Mouse (Mus musculus): ENCODE data around the gene Agr2.

The Agr2 gene

DNA sequence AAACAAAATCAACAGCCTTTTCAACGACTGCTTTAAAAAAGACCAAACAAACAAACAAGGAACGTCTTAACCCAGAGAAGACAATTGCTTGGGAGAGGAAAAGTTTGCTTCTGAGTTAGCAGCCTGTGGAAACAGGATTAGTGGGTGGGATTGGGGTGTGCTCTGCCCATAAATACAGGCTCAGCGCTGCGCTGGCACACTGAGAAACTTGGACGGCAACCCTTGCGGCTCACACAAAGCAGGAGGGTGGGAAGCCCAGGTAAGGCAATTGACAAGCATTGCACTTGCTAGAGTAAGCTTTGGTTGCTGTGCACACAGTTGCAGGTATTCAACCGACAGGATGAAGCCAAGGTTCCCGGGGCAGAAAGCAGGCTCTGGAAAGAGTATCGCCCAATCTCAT lies at the start of gene Agr2:
Gene Agr2, plus strand, starts transcription at position 197 of the 400 bp plus-strand sequence.
- DNase-seq: no peak

DNA sequence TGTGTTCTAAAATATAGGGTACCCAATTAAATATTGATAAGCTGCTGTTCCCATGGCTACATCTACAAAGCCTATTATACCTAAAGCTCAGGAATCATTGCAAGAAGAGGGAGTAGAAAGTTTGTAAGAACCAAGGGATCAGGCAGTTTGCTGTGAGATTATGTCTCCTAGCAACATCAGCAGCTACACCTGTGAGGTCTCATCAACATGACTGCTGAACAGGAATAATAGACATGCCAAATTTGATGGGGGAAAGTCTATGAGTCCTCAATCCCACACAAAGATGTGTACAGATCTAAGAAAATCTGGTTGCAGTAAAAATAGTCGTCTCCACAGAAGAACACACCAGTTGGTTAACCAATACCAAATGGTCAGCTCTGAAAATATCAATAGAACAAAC lies 41.0 kb upstream of the Agr2 start:
- peak; percentile 16 for DNase-seq

DNA sequence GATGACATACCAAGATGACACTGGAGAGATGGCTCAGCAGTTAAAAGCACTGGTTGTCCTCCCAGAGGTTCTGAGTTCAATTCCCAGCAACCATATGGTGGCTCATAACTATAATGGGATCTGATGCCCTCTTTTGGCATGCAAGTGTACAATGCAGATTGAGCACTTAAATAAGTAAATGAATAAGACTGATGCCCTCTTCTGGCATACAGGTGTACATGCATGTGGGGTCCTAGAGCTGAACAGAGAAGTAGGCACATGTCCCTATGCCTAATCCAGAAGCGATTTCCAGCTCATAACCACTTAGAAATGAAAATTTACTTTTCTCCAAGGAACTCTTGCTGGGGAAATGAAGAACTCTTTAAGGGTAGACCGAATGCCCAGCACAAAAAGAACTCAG lies 35.5 kb upstream of the Agr2 start:
- DNase-seq: no peak

DNA sequence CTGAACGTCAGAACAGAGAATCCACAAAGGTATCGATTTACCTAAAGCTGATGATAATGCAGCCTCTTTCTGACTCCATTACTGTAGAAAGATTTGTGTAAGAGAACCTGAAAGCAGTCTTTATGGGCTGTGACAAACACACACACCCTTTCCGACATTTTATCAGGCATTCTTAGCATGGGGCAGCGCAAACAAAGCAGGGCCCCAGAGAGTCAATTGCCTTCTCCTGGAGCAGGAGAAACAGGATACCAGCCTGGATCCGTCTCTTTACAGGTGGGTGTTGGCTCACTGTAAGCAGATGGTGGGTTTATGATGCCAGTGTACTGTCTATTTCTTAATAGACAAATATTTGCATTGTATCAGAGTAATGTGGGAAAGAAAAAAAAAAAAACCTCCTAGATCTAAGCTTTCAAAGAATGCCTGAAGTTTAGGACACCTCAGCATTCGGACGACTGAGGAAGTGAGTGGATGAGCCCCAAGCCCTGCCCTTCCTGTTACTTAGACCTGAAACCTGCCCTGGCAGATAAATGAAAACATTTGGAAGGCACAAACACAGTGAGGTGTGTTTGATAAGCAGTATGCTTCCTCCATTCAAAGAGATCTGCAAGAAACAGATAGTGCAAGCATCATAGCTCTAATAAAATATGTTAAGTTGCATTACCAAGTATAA lies 26.5 kb upstream of the Agr2 start:
- DNase-seq: no peak

DNA sequence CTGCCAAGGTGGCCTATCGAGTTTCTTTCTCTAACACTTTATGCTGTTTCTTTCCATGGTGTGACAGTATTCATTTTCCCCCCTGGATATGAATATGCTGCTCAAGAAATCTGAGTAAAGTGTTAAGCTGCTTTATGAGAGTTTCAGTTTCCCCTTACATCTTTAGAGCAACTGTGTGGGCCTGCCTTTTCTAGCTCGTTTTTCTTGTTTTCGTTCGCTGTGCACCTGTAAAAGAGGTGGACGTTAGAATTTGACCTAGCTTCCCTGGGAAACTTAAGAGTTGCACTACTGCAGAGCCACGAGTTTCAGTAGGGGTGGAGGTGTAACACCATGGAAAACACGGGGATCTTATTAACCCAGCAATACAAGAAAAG lies 26.0 kb upstream of the Agr2 start:
- no peak for DNase-seq

DNA sequence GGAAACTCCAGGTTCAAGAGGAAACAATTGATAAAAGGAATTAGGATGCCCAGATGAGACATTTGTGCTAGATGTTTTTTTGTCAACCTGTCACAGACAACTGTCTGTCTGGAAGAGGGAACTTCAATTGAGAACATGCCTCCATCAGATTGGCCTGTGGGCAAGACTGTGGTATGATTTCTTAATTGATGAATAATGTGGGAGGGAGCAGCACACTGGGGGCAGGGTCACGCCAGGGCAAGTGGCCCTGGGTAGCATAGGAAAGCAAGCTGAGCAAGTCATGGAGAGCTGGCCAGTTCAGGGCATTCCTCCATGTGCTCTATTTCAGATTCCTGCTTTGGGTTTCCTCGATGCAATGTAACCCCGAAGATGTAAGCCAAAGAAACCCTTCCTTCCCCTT lies 16.8 kb upstream of the Agr2 start:
- no peak for DNase-seq

DNA sequence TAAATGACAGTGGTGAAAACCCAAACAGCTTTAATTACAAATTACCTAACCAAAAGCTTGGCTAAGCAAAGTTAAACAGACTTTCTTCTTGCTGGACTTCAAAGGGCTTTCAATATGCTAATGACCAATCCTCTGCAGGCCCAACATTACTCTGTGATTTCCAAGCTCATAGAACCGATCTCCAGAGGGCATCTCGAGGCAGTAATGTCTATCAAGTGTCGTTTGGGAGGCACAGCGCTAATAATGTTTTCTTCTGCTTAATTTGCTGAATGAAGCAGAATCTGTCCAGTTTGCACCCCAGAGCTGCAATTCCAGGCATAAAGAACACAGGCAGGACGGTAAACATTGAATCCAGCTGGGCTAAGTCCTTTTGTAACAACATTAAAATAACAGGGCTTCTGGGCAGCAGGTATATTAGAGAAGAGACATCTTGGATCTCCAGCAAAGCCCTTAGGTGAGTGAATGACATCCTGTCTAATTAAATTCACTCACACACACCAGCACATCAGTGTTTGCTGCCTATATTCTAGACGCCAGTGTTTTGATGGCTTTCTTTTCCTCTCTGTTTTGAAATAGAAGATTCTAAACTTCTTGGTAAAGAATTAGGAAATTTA lies 15.0 kb upstream of the Agr2 start:
- no peak for DNase-seq

DNA sequence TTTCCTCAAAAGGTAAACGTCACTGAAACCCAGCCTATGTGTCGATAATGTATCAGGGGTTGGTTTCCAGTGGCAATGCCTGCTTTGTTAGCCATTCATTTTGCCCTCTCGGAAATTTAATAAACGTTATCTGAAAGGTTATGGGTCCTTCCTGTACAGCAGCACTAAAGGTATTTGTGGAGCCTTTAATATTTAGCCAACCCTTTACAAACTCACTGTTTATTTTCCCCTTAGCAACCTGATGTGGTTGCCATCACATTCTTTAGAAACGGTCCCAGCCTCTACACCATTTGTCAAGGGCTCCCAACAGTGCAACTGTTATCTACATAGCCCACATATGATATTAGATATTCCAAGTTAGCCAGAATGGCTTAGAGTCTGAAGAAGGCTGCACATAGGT lies 13.1 kb upstream of the Agr2 start:
- no peak for DNase-seq

DNA sequence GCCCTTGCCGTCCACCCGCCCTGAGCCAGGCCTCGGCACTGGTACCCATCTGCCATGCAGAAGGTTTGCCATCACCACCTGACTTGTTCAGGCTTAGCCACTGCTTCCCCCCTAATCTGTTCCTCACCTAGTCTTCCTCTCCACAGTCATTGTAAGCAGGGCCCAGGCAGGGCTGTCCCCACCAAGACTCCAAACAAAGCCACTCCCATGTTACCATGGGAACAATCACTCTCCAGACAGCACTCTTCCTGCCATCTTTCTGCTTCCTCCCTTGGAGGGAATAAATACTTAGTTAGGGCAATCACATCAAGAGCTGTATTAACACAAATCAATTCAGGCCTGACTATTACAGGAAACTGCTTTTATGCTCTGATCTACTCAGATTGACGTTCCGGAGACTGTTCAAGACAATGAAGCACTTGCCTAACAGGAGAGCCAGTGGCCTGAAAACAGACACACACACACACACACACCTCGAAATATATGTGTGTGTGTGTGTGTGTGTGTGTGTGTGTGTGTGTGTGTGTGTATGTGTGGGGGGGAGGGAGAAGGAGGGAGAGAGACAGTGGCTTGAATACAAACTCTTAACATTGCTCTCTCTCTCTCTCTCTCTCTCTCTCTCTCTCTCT lies 10.9 kb upstream of the Agr2 start:
- DNase-seq: no peak

DNA sequence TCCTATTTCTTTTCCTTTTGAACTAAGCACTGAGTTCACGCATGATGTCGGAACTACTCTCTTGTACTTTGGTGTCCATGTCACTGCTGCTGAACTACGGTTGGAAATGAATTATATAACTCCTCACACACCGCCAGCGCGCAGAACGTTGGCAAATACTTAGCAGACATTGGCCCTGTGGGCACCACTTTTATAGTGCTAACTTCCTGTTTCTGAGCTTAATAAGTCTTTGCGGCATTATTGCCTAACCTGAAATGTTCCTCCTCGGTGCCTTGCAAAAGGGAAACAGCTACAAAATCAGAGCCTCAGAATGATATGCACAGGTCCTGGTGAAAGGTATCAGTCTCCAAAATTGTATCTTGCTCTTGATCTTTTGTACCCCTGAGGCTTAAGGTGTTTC lies 9.2 kb upstream of the Agr2 start:
- DNase-seq: no peak

DNA sequence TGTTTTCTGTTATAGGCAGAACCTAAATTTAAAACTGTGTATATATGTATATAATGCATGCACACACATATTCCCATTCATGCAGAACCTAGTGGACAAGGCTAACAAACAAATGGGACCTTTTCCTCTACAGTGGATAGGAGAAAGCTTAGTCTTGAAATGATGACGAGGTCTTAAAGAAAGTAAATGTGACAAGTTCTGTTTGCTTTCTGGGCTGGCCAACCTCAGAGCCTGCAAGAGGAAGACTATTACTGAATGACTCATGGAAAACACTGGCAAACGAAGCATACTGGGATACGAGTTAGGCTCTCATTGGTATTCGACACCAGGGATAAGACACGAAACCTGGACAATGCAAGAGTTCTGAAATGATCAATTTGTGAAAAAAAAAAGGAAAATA lies 8.0 kb upstream of the Agr2 start:
- no peak for DNase-seq

DNA sequence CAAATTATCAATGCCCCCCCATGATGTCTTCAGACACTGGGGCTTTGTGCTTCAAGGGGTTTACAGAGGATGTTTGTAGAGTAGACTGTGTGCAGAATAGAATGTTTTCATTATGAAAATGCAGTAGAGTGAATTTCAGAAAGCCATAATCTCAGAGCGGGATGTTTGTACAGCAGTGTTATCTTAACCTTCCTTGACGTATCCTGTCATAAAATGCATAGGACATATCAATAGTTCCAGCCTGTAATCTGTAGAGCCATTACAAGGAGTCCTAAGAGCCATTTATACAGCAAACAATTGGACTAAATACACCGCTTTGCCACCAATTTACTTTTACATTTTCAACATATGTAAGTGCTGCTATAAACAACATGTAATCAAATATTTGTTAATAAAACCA lies 876 bp downstream of the Agr2 start:
- no peak for DNase-seq

DNA sequence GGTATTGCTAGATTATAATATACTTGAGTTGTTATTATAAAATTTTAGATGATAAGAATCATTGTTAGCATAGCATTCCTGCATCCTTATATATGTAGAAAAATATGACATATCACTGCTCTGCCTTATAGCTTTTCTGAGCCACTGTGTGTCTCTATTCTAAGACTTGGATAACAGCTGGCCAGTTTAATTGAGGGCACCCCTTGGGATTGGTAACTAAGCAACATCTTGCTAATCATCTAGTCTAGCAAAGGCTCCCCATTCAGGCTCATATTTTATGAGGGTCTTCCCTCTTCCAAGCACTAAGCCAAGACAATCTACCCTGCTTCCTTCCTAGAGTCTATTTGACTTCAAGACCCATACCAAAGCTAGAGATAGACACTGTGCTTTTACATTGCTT lies 1.4 kb downstream of the Agr2 start:
- no peak for DNase-seq

DNA sequence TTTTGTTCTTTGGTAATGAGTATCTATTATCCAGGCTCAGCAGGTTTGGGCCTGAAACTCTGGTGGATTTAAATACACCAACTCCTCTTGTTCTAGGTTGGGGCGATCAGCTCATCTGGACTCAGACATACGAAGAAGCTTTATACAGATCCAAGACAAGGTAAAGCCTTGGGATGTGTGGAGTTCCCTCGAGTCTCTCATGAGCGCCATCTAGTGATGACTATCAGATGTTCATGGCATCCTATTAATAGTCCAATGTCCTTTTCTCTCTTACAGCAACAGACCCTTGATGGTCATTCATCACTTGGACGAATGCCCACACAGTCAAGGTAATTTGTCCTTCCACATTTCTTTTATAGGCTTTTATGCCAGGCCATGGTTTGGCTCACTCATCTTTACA lies 3.1 kb downstream of the Agr2 start:
- DNase-seq: no peak

DNA sequence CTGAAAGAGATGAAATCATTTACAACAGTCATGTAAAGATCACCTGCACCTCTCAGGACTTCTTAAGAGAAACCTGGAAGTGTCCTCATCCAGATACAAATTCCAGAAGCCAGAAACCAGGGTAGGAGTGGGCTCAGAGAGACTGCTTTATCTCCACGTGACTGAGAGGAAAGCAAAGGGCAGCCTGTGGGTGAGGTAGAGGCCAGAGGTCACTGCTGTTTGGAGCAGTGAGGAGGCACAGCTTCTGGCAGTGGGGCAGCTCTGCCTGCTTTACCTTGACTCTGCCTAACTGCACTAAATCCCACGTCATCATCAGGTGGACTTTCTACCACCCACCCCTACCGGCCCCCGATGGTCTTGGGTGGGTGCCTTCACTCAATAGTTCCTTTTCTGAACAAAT lies 12.0 kb downstream of the Agr2 start:
- no peak for DNase-seq

DNA sequence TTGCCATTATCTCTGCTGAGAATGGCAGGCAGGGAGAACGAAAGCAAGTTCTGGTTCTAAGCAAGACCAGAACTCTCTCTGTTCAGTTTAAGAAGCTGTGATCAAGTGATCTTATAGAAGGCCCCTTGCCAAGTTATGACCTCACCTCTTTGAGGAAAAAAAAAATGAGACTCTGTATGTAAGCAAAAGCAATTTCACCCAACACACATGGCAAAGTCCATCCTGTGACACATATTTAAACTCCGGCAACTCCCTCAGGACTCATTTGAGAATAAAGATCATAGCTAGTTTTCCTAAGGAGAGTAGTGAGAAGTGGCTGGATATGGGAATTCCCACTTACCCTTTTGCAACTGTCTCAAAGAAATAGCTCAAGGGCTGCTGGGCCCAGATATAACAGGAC lies 14.9 kb downstream of the Agr2 start:
- DNase-seq: no peak

DNA sequence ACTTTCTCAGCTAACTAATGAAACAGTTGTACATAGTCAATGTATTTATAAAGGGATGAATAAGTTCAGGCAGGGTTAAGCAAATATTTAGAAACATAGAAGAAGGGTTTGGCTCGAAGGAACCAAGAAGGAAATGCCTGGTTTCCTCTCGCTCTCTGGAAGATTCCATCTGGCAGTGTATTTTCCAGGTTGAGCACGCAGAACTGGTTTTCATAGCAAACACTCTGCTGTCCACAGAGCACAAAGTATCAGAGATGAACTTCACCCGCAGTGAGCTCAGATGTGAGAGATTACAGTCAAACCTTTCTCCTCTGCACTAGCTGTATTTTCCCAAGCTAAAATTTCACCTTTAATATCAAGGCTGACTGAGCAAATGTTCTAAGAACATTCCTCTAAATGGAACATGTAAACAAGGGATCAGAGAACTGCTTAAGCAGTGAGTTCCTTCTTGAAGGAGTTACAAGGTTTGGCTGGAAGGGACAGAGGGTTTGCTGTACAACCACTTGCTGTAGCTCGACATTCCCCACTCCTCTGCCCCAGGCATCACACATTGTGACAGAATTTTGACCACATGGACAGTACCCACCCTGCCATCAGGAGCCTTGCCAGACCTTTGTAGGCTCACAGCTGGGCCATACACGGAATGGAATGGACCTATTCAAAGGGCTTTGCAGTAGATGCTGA lies 15.8 kb downstream of the Agr2 start:
- no peak for DNase-seq

DNA sequence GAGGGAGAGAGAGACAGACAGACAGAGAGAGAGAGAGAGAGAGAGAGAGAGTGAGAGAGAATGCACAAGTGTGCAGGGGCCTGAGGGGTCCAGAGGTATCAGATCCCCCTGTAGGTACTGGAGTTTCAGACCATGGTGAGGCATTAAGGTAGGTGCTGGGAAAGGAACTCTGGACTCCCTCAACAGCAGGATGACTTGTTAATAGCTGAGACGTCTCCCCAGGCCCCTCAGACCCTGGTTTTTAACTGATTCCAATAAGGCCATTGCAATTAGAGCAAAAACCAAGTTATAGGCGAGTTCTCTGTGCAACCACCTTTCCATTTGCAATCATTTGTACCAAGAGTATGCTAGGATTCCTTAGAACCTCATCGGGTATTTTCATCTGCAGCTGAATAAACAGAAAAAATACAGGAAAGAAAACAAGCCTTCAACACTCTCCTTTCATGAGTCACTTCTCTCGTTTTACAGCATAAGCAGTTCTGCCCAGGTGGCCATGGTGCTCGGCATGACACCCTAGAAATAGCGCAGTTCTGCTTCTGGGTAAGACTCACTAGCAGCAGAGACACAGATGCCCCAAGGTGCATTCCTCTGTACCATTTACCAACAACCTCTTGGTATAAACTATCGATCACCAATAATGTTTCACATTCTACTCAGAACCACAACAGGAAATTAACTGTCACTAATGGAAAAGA lies 20.7 kb downstream of the Agr2 start:
- no peak for DNase-seq

DNA sequence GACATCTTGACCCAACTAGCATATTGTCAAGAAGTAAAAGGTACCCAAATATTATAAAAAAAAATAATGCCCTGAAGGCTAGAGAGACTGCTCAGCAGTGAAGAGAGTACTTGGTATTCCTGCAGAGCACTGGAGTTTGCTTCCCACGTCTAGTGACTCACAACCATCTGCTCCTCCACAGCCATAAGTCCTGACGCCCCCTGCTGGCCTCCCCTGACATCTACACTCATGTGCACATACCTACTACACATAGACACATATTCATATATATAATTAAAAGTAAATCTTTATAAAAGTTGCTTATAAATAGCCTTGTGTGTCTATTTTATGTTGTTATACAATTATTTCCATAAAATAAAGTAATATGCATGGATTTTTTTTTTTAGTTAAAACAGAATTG lies 25.1 kb downstream of the Agr2 start:
- DNase-seq: no peak

DNA sequence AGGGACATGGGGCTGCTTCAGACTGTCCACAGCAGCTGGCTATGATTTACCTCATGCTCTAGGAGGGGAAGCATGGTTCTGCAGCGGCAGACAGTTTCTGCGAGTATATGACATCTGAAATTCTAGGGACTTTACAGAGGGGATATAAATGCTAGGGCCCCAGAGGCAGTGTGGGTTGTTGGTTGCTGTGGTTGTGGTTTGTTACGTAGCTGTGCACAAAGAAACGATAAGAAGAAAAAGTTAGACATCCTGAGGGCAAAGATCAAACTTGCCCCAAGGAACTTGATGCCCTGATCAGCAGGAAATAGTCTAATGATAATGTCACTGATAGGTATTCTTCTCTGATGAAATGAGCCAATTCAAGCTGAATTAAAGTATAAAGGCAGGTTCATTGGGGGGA lies 26.9 kb downstream of the Agr2 start:
- DNase-seq: no peak

DNA sequence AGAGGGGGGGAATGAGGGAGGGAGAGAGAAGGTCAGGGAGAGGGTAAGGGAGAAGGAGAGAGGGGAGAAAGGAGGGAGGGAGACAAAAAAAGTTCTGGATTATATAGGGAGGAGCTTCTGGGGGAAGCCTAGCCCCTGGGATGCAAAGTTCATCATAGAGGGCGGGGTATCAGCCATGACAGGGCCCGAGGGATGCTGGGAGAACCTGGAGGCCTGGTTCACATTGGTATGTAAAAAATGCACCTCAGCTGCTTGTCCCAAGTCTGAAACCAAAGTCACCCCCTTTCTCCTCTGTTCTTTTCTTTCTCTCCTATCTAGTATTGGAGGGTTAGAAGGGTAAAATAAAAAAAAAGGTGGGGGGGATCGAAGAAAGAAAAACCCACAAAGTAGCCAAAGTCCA lies 27.4 kb downstream of the Agr2 start:
- DNase-seq: no peak

DNA sequence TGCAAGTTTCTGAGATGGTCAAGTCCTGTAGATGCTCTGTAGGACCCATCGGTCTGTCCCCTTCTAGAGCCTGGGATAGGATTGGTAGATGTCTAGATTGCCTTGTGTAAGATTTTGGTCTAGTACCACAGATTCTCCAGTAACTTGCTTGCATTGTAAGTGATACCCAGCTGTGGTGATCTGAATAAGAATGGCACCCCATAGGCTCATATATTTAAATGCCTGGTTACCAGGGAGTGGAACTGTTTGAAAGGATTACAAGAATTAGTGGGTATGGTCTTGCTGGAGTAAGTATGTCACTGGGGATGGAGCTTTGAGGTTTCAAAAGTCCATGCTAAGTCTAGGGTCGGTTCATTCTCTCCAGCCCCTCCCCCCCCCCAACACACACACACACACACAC lies 28.0 kb downstream of the Agr2 start:
- no peak for DNase-seq

DNA sequence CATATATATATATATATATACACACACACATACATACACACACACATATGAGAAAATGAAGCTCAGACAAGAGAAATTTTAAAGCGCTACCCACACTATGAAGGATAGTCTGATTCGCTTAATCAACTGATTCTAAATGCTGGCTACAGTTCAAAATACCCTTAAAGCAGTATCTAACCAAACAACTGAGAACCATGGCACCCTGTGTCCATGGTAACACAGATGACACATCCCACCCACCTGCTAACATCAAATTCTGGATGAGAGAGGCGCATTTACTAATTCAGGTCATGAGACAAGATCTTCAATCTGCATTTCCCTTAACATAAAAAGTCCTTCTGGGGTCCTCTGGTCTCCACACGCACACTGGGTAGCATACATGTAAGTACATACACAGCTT lies 33.4 kb downstream of the Agr2 start:
- no peak for DNase-seq

DNA sequence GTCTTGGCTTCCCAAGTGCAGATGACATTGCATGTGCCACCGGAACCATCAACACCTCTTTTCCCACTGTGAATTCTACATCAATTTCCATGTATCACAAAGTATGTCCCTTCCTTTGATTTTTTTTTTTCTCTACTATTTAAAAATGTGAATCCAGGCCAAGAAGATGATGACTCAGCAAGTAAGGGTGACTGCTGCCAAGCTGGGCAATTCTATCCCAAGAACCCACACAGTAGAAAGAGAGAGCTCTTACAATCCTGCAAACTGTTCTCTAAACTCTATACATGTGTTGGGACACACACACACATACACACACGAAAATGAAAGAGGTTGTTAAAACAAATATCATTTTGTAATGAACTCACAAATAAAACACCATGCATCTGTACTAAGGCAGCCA lies 34.5 kb downstream of the Agr2 start:
- no peak for DNase-seq
